Mouse (Mus musculus) heart, embryonic 16.5 days (tissue): ENCODE data around the gene Tmprss12. TPM values are rescaled to one million over a fixed set of nuclear protein-coding genes. Genes with fewer than 3 reads are reported as not detected.
"Not testable (repeated sequence)": the region's sequence is repeated elsewhere in the genome, so short reads cannot be mapped to it uniquely, and the experiment has no call there.

Experiments
- ATAC-seq: fragments of 200-750 bp; cut with Nextera tagmentation; replicated peaks from 2 replicates; pipeline ENCODE4 v1.8.0; 2017; ENCODE audit warnings: moderate number of reproducible peaks; ENCODE audit not compliant: insufficient read depth, low FRiP score; ENCODE audit errors: extremely low read depth
- H3K27ac ChIP-seq: fragments of 300-500 bp; sonication (generic); 2 replicates; pipeline ENCODE4 v1.5.1; 2014; ENCODE audit warnings: mild to moderate bottlenecking, low read length, control low read depth, moderate library complexity
- H3K27me3 ChIP-seq: fragments of 300-500 bp; sonication (generic); 2 replicates; pipeline ENCODE4 v1.6.1; 2014; ENCODE audit warnings: low read length, mixed read lengths; ENCODE audit not compliant: control insufficient read depth, insufficient read depth
- H3K36me3 ChIP-seq: fragments of 300-500 bp; sonication (generic); 2 replicates; pipeline ENCODE4 v1.6.1; 2014; ENCODE audit not compliant: control insufficient read depth, insufficient read depth
- H3K4me1 ChIP-seq: fragments of 300-500 bp; sonication (generic); 2 replicates; pipeline ENCODE4 v1.6.1; 2014; ENCODE audit warnings: low read length, mixed read lengths; ENCODE audit not compliant: control insufficient read depth, insufficient read depth
- H3K4me2 ChIP-seq: fragments of 300-500 bp; sonication (generic); 2 replicates; pipeline ENCODE4 v1.6.1; 2014; ENCODE audit warnings: low read depth, mild to moderate bottlenecking, control low read depth, low read length
- H3K4me3 ChIP-seq: fragments of 300-500 bp; sonication (generic); 2 replicates; pipeline ENCODE4 v1.5.1; 2014; ENCODE audit warnings: mild to moderate bottlenecking, control low read depth, low read length
- H3K9ac ChIP-seq: fragments of 300-500 bp; sonication (generic); 2 replicates; pipeline ENCODE4 v1.6.1; 2014; ENCODE audit warnings: low read length, control low read depth
- H3K9me3 ChIP-seq: fragments of 300-500 bp; sonication (generic); replicated peaks from 2 replicates; pipeline ENCODE4 v1.6.1; 2016; ENCODE audit warnings: low read length; ENCODE audit not compliant: control insufficient read depth
- WGBS: fragments of 180-500 bp; shearing (Covaris S2); extraction: QIAGEN DNeasy Blood & Tissue Kit; methylation state at CpG from one replicate; pipeline ENCODE4 v1.1.7; 2014; 5-methylcytosine and 5-hydroxymethylcytosine counted together
- polyA plus RNA-seq: library from polyadenylated mRNA; unstranded; fragments of >200 nt; fragmentation: Nextera tagmentation; extraction: Ambion mirVana; gene quantifications from 2 replicates; pipeline ENCODE4 v1.2.1, GENCODE M21; 2015

Gene Tmprss12
- polyA plus RNA-seq, 1 experiment from 2014 or later, result not detected

DNA sequence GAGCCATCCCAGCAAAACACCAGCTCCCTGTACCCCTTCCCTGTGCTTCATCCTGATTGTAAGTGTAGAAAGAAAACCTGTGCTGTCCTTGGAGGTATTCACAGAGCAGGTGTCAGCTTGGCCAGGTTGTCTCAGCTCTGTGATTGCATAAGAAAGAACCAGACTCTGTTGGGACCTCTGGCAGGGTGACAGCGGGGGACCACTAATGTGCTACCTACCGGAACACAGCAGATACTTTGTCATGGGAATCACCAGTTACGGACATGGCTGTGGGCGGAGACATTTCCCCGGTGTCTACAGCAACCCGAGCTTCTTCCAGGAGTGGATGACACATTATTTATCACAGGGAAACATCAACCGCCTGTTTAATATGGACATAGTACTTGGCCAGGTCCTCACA is 11.7 kb downstream of the Tmprss12 start:
- no peak overlapping the region for H3K27ac ChIP-seq
- WGBS, result 65% methylated on average over 7 of the region's 7 CpGs
- no peaks in the 10 kb centered on the region for H3K4me1 ChIP-seq
- no peaks in the 10 kb centered on the region for H3K27me3 ChIP-seq
- no peak overlapping the region for H3K9ac ChIP-seq
- no peaks in the 10 kb centered on the region for H3K9me3 ChIP-seq
- H3K4me2 ChIP-seq, result no peak overlapping the region
- no peaks in the 10 kb centered on the region for H3K36me3 ChIP-seq
- no peak for ATAC-seq
- no peak overlapping the region for H3K4me3 ChIP-seq

DNA sequence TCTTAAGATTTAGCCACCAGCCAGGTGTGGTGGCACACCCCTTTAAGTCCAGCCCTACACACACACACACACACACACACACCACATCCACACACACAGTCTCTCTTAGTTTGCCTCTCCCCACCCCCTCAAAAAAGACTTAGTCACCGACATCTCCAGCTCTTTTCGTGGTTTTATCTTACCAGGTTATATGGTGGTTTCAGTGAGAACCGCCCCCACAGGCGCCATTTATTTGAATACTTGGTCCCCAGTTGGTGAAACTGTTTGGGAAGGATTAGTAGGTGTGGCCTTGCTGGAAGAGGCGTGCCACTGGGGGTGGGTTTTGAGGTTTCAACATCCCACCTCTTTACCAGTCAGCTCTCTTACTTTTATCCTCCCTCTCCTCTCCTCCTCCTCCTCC is 17.2 kb downstream of the Tmprss12 start:
- no peaks in the 10 kb centered on the region for H3K36me3 ChIP-seq
- no peak overlapping the region for H3K9ac ChIP-seq
- H3K9me3 ChIP-seq, result no peaks in the 10 kb centered on the region
- no peak overlapping the region for H3K4me2 ChIP-seq
- WGBS, result 87% methylated on average over 5 of the region's 5 CpGs
- H3K4me3 ChIP-seq, result no peak overlapping the region
- H3K4me1 ChIP-seq, result no peaks in the 10 kb centered on the region
- H3K27ac ChIP-seq, result no peak overlapping the region
- no peaks in the 10 kb centered on the region for H3K27me3 ChIP-seq
- no peak for ATAC-seq

DNA sequence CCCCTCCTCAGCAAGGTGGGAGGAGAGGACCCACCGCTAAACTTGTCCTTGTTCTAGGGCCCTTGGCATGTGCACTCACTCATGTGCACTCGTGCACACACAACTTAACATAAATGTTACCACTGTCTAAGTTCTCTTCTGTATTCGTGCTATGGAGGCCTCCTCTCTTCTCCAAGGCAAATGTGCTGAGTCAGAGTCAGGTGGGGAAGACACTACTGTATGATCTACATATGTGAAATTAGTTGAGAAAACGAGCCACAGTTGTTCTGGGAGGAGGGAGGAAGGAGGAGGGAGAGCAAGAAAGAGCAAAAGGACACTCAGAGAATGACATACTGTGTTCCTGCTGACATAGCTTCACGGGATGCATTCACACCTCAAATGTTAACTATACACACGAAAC is 19.9 kb downstream of the Tmprss12 start:
- no peak for ATAC-seq
- no peak overlapping the region for H3K4me2 ChIP-seq
- H3K4me1 ChIP-seq, result peaks cover 8% of the 10 kb centered on the region
- no peak overlapping the region for H3K4me3 ChIP-seq
- no peak overlapping the region for H3K9ac ChIP-seq
- H3K36me3 ChIP-seq, result no peaks in the 10 kb centered on the region
- no peak overlapping the region for H3K27ac ChIP-seq
- no peaks in the 10 kb centered on the region for H3K27me3 ChIP-seq
- H3K9me3 ChIP-seq, result no peaks in the 10 kb centered on the region
- 71% methylated on average over 6 of the region's 6 CpGs for WGBS

DNA sequence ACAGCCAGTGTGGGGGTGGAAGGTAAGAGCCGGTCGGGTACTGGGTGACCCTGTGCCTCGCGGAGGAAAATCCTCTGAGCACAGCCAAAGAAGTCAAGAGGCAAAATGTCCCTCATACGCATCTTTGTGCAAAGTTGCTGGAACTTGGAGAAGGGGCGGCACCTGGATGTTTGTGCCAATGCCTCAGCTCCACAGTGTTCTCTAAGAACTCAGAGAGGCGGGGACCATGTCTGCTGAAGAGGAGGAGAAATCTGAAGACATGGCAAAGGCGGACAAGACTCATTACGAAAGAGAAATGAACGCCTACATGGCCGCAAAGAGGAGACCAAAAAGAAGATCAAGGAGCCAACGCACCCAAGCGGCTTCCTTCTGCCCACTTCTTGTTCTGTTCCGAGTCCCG is 20.9 kb downstream of the Tmprss12 start:
- no peaks in the 10 kb centered on the region for H3K27me3 ChIP-seq
- WGBS, result 83% methylated on average over 15 of the region's 15 CpGs
- H3K9ac ChIP-seq, result no peak overlapping the region
- no peak overlapping the region for H3K4me3 ChIP-seq
- no peak overlapping the region for H3K4me2 ChIP-seq
- no peaks in the 10 kb centered on the region for H3K9me3 ChIP-seq
- H3K27ac ChIP-seq, result no peak overlapping the region
- ATAC-seq, result no peak
- peaks cover 9% of the 10 kb centered on the region for H3K4me1 ChIP-seq
- H3K36me3 ChIP-seq, result no peaks in the 10 kb centered on the region

DNA sequence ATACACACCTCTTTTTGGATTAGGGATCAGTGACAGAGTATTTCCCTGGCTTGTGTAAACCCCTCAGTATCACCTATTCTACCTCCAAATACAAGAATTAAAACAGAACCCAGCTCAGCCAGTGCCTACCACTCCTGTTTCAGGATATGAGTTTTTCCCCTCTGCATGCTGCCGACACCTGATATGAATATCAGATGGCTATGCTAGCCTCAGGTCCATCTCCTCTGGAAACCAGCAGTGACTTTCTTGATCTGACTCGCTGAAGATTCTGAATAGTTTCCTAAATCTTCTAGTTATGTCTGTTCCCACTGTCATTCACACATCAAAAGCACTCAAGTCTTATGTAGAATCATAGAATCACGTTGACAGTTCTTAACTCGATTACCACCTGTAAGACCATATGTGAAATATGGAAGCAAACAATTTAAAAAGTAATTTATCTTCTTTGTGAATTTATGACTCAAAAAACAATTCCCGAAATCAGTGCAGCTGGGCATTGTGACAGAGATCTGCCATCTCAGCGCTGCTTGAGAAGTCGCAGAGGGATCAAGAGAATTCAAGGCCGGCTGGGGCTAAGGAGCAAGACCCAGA is 22.9 kb downstream of the Tmprss12 start:
- H3K27ac ChIP-seq, result peak overlapping the region; percentile 84
- peak overlapping the region; percentile 69 for H3K4me3 ChIP-seq
- H3K9ac ChIP-seq, result peak overlapping the region; percentile 75; the same call in 1 of the 2 replicates
- H3K9me3 ChIP-seq, result no peaks in the 10 kb centered on the region
- H3K36me3 ChIP-seq, result no peaks in the 10 kb centered on the region
- no peak for ATAC-seq
- no peaks in the 10 kb centered on the region for H3K27me3 ChIP-seq
- peak overlapping the region; percentile 73 for H3K4me2 ChIP-seq
- WGBS, result 51% methylated on average over 8 of the region's 8 CpGs
- peaks cover 9% of the 10 kb centered on the region for H3K4me1 ChIP-seq

DNA sequence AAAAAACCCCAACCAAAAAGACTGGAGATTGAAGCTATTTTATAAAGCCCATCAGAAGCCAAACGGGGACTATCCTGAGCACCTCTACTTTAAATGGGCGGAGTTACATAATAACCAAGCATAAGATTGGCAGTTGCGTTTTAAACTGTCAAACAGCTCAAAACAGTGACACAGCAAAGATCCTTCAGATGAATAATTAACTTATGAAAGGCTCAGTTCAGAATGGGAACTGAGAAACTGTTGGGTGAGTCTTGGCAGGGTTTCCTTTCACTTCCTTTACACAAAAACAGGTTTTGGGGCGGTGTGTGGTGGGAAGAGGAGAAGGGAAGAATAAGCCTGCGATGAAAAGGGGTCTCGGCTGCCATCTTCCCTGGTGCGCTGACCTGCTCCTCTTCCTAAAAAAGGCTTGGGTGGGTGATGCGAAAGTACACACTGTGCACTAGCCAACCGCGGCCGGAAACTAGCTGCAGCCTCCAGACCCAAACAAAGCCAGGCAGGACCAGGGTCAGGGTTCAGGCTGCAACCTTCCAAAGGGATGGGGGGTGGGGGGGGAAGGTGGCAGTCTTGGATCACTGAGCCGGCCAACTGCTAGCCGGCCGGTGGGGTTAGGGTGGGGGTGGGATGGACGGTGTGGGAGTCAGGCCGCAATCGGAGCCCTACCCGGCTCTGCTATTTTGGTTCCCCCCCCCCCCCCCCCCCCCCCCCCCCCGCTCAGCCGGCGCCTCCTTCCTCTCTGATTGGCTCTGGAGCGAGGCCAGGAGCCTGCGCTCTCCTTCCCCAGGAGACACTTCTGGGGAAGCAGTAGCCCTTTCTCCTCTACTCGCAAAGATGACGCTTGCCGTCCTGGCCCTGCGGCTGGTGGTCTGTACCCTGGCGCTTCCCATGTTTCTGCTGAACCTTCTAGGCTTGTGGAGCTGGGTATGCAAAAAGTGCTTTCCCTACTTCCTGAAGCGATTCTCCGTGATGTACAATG is 23.7 kb downstream of the Tmprss12 start, which contains the start of gene Mettl7a1:
Gene Mettl7a1 (plus strand): TSS at position 122 of the 973 bp plus-strand sequence.
- peak within 1 kb of the TSS; percentile 73 for H3K4me2 ChIP-seq
- no peaks in the 10 kb centered on the region for H3K36me3 ChIP-seq
- peak within 1 kb of the TSS; percentile 69 for H3K4me3 ChIP-seq
- H3K4me1 ChIP-seq, result peaks cover 9% of the 10 kb centered on the region
- H3K27me3 ChIP-seq, result no peaks in the 10 kb centered on the region
- peak within 1 kb of the TSS; percentile 77 for H3K9ac ChIP-seq
- no peaks in the 10 kb centered on the region for H3K9me3 ChIP-seq
- WGBS, result 3% methylated on average over 19 of the region's 30 CpGs
- H3K27ac ChIP-seq, result peak within 1 kb of the TSS; percentile 84
- peak; percentile 77 for ATAC-seq

DNA sequence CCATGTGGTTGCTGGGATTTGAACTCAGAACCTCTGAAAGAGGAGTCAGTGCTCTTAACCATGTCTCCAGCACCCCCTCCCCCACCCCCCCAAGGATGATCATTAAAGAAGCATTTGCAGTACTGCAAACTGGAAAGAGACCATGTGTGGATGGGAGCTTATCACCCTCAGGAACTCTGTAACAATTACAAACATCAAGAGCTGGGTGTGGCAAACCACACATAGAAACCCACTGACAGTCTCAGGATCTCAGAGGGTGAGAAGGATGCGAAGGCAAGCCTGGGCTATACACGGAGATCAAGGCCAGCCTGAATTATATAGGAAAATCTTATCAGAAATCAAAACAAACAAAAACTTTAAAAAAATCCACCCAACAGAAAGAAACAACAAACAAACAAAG is 25.6 kb downstream of the Tmprss12 start:
- WGBS, result 78% methylated on average over 2 of the region's 2 CpGs
- Histone ChIP-seq H3K4me2 (no peak overlapping the region; the same call in 1 of the 2 replicates), H3K36me3 (no peaks in the 10 kb centered on the region), H3K4me3 (no peak overlapping the region), H3K9me3 (no peaks in the 10 kb centered on the region), H3K27me3 (no peaks in the 10 kb centered on the region), H3K27ac (no peak overlapping the region), H3K4me1 (peaks cover 9% of the 10 kb centered on the region), H3K9ac (no peak overlapping the region)
- ATAC-seq, result no peak

DNA sequence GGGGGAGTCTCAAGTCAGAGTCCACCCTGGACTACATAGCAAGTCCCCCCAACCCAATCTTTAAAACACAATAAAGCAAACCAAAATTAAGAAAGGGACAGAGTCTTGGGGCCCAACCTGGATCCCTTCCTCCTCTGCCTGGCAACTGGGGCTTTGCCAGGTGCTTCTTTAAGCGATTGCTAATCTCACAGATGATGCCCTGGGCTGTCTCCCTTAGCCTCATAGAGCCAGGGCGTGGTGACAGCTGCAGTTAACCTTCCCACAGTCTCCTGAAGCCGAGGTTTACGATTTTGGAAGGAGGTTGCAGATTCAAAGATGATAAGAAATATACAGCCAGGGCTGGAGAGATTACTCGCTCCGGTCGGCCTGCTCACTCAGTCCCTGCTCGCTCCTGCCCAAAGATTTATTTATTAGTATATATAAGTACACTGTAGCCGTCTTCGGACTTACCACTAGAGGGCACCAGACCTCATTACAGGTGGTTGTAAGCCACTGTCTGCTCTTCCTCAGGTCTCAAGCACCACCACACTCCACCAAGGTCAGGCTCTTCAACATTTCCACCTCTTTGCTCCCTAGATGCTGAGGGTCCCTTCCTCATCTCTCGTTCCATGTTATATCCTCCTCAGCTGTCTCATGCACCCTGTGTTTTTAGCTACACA is 26.9 kb downstream of the Tmprss12 start:
- H3K4me2 ChIP-seq, H3K9me3 ChIP-seq, H3K36me3 ChIP-seq, H3K4me3 ChIP-seq, H3K9ac ChIP-seq, H3K27ac ChIP-seq, H3K27me3 ChIP-seq: not testable (repeated sequence)
- H3K4me1 ChIP-seq, result peaks cover 14% of the 10 kb centered on the region
- 48% methylated on average over 10 of the region's 11 CpGs for WGBS
- 0 out of 2 replicates have a peak, but pooled peaks have one; percentile 28 for ATAC-seq
